Mouse (Mus musculus): ENCODE data around the gene Gxylt2.

- TF ChIP-seq RCOR1 (conservative IDR thresholded peaks at IDR 0.05; ENCODE audit: low read depth, low read length) (no peak), POLR2A (IDR thresholded peaks at IDR 0.05; ENCODE audit: low read depth, low read length) (no peak)
Observed at GRCm38 (mm10) chr6:100847264-100847663, 142.7 kb downstream of the Gxylt2 start.

Data from CH12.LX (cell line).